Mouse (Mus musculus): ENCODE results near the gene Olfr1328. TPM values are rescaled to one million over a fixed set of nuclear protein-coding genes. Genes with fewer than 3 reads are reported as not detected.

The Olfr1328 gene
- polyA plus RNA-seq, 1 experiment from 2014 or later: not detected

Other genes with a start within 250 kb of the Olfr1328 start
- 0.50 and 0.59 TPM in 2 replicates for gene Olfr1342, start 245.9 kb downstream of the Olfr1328 start, polyA plus RNA-seq (2015; fragmentation: Nextera tagmentation; extraction: Ambion mirVana)
- not detected in 2 replicates for gene Olfr1341, start 235.1 kb downstream of the Olfr1328 start, polyA plus RNA-seq (2015; fragmentation: Nextera tagmentation; extraction: Ambion mirVana)
- not detected in 2 replicates for gene Olfr1340, start 218.5 kb downstream of the Olfr1328 start, polyA plus RNA-seq (2015; fragmentation: Nextera tagmentation; extraction: Ambion mirVana)
- not detected in 2 replicates for gene Olfr1339, start 206.4 kb downstream of the Olfr1328 start, polyA plus RNA-seq (2015; fragmentation: Nextera tagmentation; extraction: Ambion mirVana)
- gene Olfr1338, start 179.9 kb downstream of the Olfr1328 start, polyA plus RNA-seq (2015; fragmentation: Nextera tagmentation; extraction: Ambion mirVana): not detected in 2 replicates
- gene Olfr1337, start 156.0 kb downstream of the Olfr1328 start, polyA plus RNA-seq (2015; fragmentation: Nextera tagmentation; extraction: Ambion mirVana): not detected in 2 replicates
- gene Olfr1335, start 128.7 kb downstream of the Olfr1328 start, polyA plus RNA-seq (2015; fragmentation: Nextera tagmentation; extraction: Ambion mirVana): not detected in 2 replicates
- not detected in 2 replicates for gene Olfr1333, start 102.3 kb downstream of the Olfr1328 start, polyA plus RNA-seq (2015; fragmentation: Nextera tagmentation; extraction: Ambion mirVana)
- gene Olfr1331, start 74.0 kb downstream of the Olfr1328 start, polyA plus RNA-seq (2015; fragmentation: Nextera tagmentation; extraction: Ambion mirVana): not detected in 2 replicates
- gene Olfr1330, start 50.0 kb downstream of the Olfr1328 start, polyA plus RNA-seq (2015; fragmentation: Nextera tagmentation; extraction: Ambion mirVana): not detected in 2 replicates
- gene Olfr1329, start 21.1 kb downstream of the Olfr1328 start, polyA plus RNA-seq (2015; fragmentation: Nextera tagmentation; extraction: Ambion mirVana): not detected in 2 replicates
- gene Lao1, start 23.0 kb upstream of the Olfr1328 start, polyA plus RNA-seq (2015; fragmentation: Nextera tagmentation; extraction: Ambion mirVana): not detected in 2 replicates
- 89.7 and 95.7 TPM in 2 replicates for gene Slc2a1, start 170.1 kb upstream of the Olfr1328 start, polyA plus RNA-seq (2015; fragmentation: Nextera tagmentation; extraction: Ambion mirVana)
- gene Zfp691, start 235.6 kb upstream of the Olfr1328 start, polyA plus RNA-seq (2015; fragmentation: Nextera tagmentation; extraction: Ambion mirVana): 9.0 and 9.3 TPM in 2 replicates

All from lung, embryonic 16.5 days (tissue).